Mouse (Mus musculus) forebrain, embryonic 12.5 days (tissue): ENCODE measurements around the gene Pcyt2. TPM values are rescaled to one million over a fixed set of nuclear protein-coding genes. Genes with fewer than 3 reads are reported as not detected.
A peak's percentile ranks its signal among the peaks of the same experiment; 100 is the strongest.

Experiments
- ATAC-seq: fragments of 200-750 bp; cut with Nextera tagmentation; 2 replicates; pipeline ENCODE4 v1.8.0; 2017; ENCODE audit warnings: moderate TSS enrichment; ENCODE audit not compliant: low FRiP score
- H3K27ac ChIP-seq: fragments of 300-500 bp; sonication (generic); 2 replicates; pipeline ENCODE4 v1.5.1; 2016; ENCODE audit warnings: mild to moderate bottlenecking
- H3K27me3 ChIP-seq: fragments of 300-500 bp; sonication (generic); 2 replicates; pipeline ENCODE4 v1.6.1; 2016; ENCODE audit warnings: mild to moderate bottlenecking
- H3K36me3 ChIP-seq: fragments of 300-500 bp; sonication (generic); replicated peaks from 2 replicates; pipeline ENCODE4 v1.6.1; 2016; ENCODE audit warnings: mild to moderate bottlenecking
- H3K4me1 ChIP-seq: fragments of 300-500 bp; sonication (generic); 2 replicates; pipeline ENCODE4 v1.6.1; 2016
- H3K4me2 ChIP-seq: fragments of 300-500 bp; sonication (generic); 2 replicates; pipeline ENCODE4 v1.6.1; 2016; ENCODE audit warnings: mild to moderate bottlenecking, moderate library complexity
- H3K4me3 ChIP-seq: fragments of 300-500 bp; sonication (generic); replicated peaks from 2 replicates; pipeline ENCODE4 v1.5.1; 2016; ENCODE audit warnings: mild to moderate bottlenecking
- H3K9ac ChIP-seq: fragments of 300-500 bp; sonication (generic); 2 replicates; pipeline ENCODE4 v1.6.1; 2016; ENCODE audit warnings: mild to moderate bottlenecking
- H3K9me3 ChIP-seq: fragments of 300-500 bp; sonication (generic); 2 replicates; pipeline ENCODE4 v1.6.1; 2016
- WGBS: fragments of 180-500 bp; shearing (Covaris S2); methylation state at CpG from one replicate; pipeline ENCODE4 v1.1.7; 2016; 5-methylcytosine and 5-hydroxymethylcytosine counted together
- polyA plus RNA-seq: library from polyadenylated mRNA; unstranded; fragments of >200 nt; fragmentation: Nextera tagmentation; extraction: Ambion mirVana; gene quantifications from 2 replicates; pipeline ENCODE4 v1.2.1, GENCODE M21; 2016

The Pcyt2 gene
- polyA plus RNA-seq, 1 experiment from 2014 or later, result 139 TPM

GRCm38 (mm10) chr11:120622805-120623204 lies 5.1 kb upstream of the Pcyt2 start:
- no peak for ATAC-seq
- H3K4me2 ChIP-seq, result no peak overlapping the region
- H3K27ac ChIP-seq, result no peak overlapping the region
- H3K27me3 ChIP-seq, result no peaks in the 10 kb centered on the region
- peaks cover 67% of the 10 kb centered on the region for H3K36me3 ChIP-seq
- 92% methylated on average over 6 of the region's 6 CpGs for WGBS
- peaks cover 24% of the 10 kb centered on the region for H3K4me1 ChIP-seq
- H3K9ac ChIP-seq, result no peak overlapping the region
- no peak overlapping the region for H3K4me3 ChIP-seq
- H3K9me3 ChIP-seq, result 0 out of 2 replicates have a peak, but pooled peaks cover 2% of the 10 kb centered on the region

- Histone ChIP-seq H3K4me1 (peaks cover 30% of the 10 kb centered on the region), H3K27me3 (no peaks in the 10 kb centered on the region), H3K36me3 (peaks cover 57% of the 10 kb centered on the region), H3K9ac (no peak overlapping the region), H3K4me2 (no peak overlapping the region), H3K4me3 (no peak overlapping the region), H3K27ac (no peak overlapping the region), H3K9me3 (0 out of 2 replicates have a peak, but pooled peaks cover 2% of the 10 kb centered on the region)
- WGBS, result 93% methylated on average over 14 of the region's 14 CpGs
- ATAC-seq, result no peak
Measured at GRCm38 (mm10) chr11:120620195-120620594, 2.5 kb upstream of the Pcyt2 start.

- Histone ChIP-seq H3K4me1 (peaks cover 23% of the 10 kb centered on the region), H3K27ac (peak overlapping the region; percentile 75; the same call in 1 of the 2 replicates), H3K9me3 (0 out of 2 replicates have a peak, but pooled peaks cover 2% of the 10 kb centered on the region), H3K4me2 (no peak overlapping the region), H3K27me3 (no peaks in the 10 kb centered on the region), H3K36me3 (peaks cover 67% of the 10 kb centered on the region), H3K9ac (no peak overlapping the region), H3K4me3 (no peak overlapping the region)
- peak; percentile 31 for ATAC-seq
- 94% methylated on average over 25 of the region's 25 CpGs for WGBS
Measured at GRCm38 (mm10) chr11:120618619-120619535, 1.1 kb upstream of the Pcyt2 start.

GRCm38 (mm10) chr11:120616617-120617294 lies 980 bp downstream of the Pcyt2 start:
- no peak for ATAC-seq
- 60% methylated on average over 4 of the region's 4 CpGs for WGBS
- H3K27ac ChIP-seq, result peak overlapping the region; percentile 75; the same call in 1 of the 2 replicates
- peaks cover 18% of the 10 kb centered on the region for H3K4me1 ChIP-seq
- H3K36me3 ChIP-seq, result peaks cover 72% of the 10 kb centered on the region
- H3K4me3 ChIP-seq, result peak overlapping the region; percentile 77
- H3K4me2 ChIP-seq, result peak overlapping the region; percentile 85
- no peaks in the 10 kb centered on the region for H3K27me3 ChIP-seq
- 0 out of 2 replicates have a peak, but pooled peaks cover 2% of the 10 kb centered on the region for H3K9me3 ChIP-seq
- peak overlapping the region; percentile 73 for H3K9ac ChIP-seq

- Histone ChIP-seq H3K27me3 (no peaks in the 10 kb centered on the region), H3K9ac (no peak overlapping the region), H3K36me3 (peaks cover 72% of the 10 kb centered on the region), H3K27ac (no peak overlapping the region), H3K4me1 (peaks cover 18% of the 10 kb centered on the region), H3K9me3 (0 out of 2 replicates have a peak, but pooled peaks cover 2% of the 10 kb centered on the region), H3K4me3 (no peak overlapping the region), H3K4me2 (no peak overlapping the region)
- no peak for ATAC-seq
- 92% methylated on average over 11 of the region's 11 CpGs for WGBS
Measured at GRCm38 (mm10) chr11:120615606-120616203, 2.0 kb downstream of the Pcyt2 start.

GRCm38 (mm10) chr11:120615167-120615566 lies 2.6 kb downstream of the Pcyt2 start:
- Histone ChIP-seq H3K36me3 (peaks cover 72% of the 10 kb centered on the region), H3K4me3 (no peak overlapping the region), H3K27ac (no peak overlapping the region), H3K27me3 (no peaks in the 10 kb centered on the region), H3K4me2 (no peak overlapping the region), H3K9me3 (0 out of 2 replicates have a peak, but pooled peaks cover 2% of the 10 kb centered on the region), H3K4me1 (peaks cover 18% of the 10 kb centered on the region), H3K9ac (no peak overlapping the region)
- no peak for ATAC-seq
- 94% methylated on average over 6 of the region's 6 CpGs for WGBS

- Histone ChIP-seq H3K27ac (no peak overlapping the region), H3K36me3 (peaks cover 71% of the 10 kb centered on the region), H3K27me3 (peaks cover 9% of the 10 kb centered on the region), H3K4me3 (no peak overlapping the region), H3K9ac (no peak overlapping the region), H3K4me1 (peaks cover 18% of the 10 kb centered on the region), H3K4me2 (no peak overlapping the region), H3K9me3 (0 out of 2 replicates have a peak, but pooled peaks cover 2% of the 10 kb centered on the region)
- no peak for ATAC-seq
- WGBS, result 87% methylated on average over 8 of the region's 8 CpGs
Measured at GRCm38 (mm10) chr11:120613976-120614375, 3.8 kb downstream of the Pcyt2 start.

GRCm38 (mm10) chr11:120613481-120613972 lies 4.2 kb downstream of the Pcyt2 start:
- no peak overlapping the region; the same call in 1 of the 2 replicates for H3K9ac ChIP-seq
- H3K36me3 ChIP-seq, result peaks cover 67% of the 10 kb centered on the region

GRCm38 (mm10) chr11:120612763-120613162 lies 5.0 kb downstream of the Pcyt2 start:
- H3K9me3 ChIP-seq, result no peaks in the 10 kb centered on the region
- H3K4me3 ChIP-seq, result no peak overlapping the region
- H3K27me3 ChIP-seq, result peaks cover 18% of the 10 kb centered on the region
- H3K9ac ChIP-seq, result no peak overlapping the region
- H3K4me2 ChIP-seq, result no peak overlapping the region
- peaks cover 21% of the 10 kb centered on the region for H3K4me1 ChIP-seq
- 43% methylated on average over 6 of the region's 6 CpGs for WGBS
- no peak overlapping the region for H3K27ac ChIP-seq
- ATAC-seq, result peak; percentile 6; the same call in 1 of the 2 replicates
- peaks cover 62% of the 10 kb centered on the region for H3K36me3 ChIP-seq

More at GRCm38 (mm10) chr11:120613481-120613972, 4.2 kb downstream of the Pcyt2 start:
- Histone ChIP-seq H3K4me2 (no peak overlapping the region), H3K27ac (no peak overlapping the region), H3K27me3 (peaks cover 13% of the 10 kb centered on the region), H3K4me1 (peaks cover 22% of the 10 kb centered on the region), H3K4me3 (no peak overlapping the region), H3K9me3 (0 out of 2 replicates have a peak, but pooled peaks cover 2% of the 10 kb centered on the region)
- no peak for ATAC-seq
- 86% methylated on average over 10 of the region's 10 CpGs for WGBS

- Histone ChIP-seq H3K4me1 (peaks cover 9% of the 10 kb centered on the region), H3K9me3 (no peaks in the 10 kb centered on the region), H3K4me3 (no peak overlapping the region), H3K27ac (no peak overlapping the region), H3K4me2 (no peak overlapping the region), H3K9ac (no peak overlapping the region), H3K36me3 (peaks cover 75% of the 10 kb centered on the region), H3K27me3 (peaks cover 23% of the 10 kb centered on the region)
- ATAC-seq, result no peak
- WGBS, result 81% methylated on average over 9 of the region's 9 CpGs
Measured at GRCm38 (mm10) chr11:120610477-120611046, 7.2 kb downstream of the Pcyt2 start.

GRCm38 (mm10) chr11:120609250-120609649 lies 8.5 kb downstream of the Pcyt2 start:
- no peak overlapping the region for H3K27ac ChIP-seq
- H3K27me3 ChIP-seq, result peaks cover 23% of the 10 kb centered on the region
- no peak overlapping the region for H3K9ac ChIP-seq
- no peak for ATAC-seq
- H3K4me3 ChIP-seq, result no peak overlapping the region
- no peak overlapping the region for H3K4me2 ChIP-seq
- H3K36me3 ChIP-seq, result peaks cover 78% of the 10 kb centered on the region
- no peaks in the 10 kb centered on the region for H3K9me3 ChIP-seq
- H3K4me1 ChIP-seq, result peaks cover 9% of the 10 kb centered on the region
- WGBS, result 41% methylated on average over 8 of the region's 8 CpGs
